ENCODE assay signal across 10 mouse cellular contexts in the genomic region with DNA sequence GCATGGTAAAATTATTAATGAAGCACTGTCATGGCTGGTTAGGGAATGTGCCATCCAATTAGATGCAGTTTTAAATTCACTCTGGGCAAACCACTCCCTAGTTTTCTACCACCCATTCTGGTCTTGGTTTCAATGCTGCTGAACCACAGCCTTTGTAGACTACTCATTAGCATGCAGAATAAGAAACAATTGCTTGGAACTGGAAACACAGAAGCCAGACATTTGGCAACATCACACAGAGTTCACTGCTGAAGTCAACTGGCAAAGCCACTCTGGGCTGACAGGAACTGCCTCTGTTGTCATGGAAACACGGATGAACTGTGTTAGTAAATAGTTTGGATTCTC. TPM values are rescaled to one million over a fixed set of nuclear protein-coding genes. Genes with fewer than 3 reads are reported as not detected.
DNase-seq lines count a peak whose midpoint lies in the region; ATAC-seq and TF ChIP-seq lines count a peak whose summit lies in the region.
"Had no signal": no experiment of that assay in that cellular context is flagged by ENCODE, and none has a peak within 500 bp of the region (broad histone marks: within the 10 kb centered on the region; RNA-seq: fewer than 3 reads in every experiment).

No protein-coding gene starts in this region.

- 55% methylated on average over 1 of the region's 1 CpGs for WGBS in liver, adult 2 months
- WGBS in liver, embryonic 11.5 days, result 49% methylated on average over 1 of the region's 1 CpGs
- WGBS in forebrain, embryonic 11.5 days, result 34% methylated on average over 1 of the region's 1 CpGs
- WGBS in neural tube, embryonic 14.5 days, result 8% methylated on average over 1 of the region's 1 CpGs

- no peaks in the 10 kb centered on the region for H3K79me2 ChIP-seq in liver, adult 2 months (ENCODE audit: control insufficient read depth, insufficient read depth, low read length)

- no peaks in the 10 kb centered on the region for H3K27me3 ChIP-seq in liver, adult 2 months (ENCODE audit: control insufficient read depth, insufficient read depth, low read length)
- no peaks in the 10 kb centered on the region for H3K27me3 ChIP-seq in liver, embryonic 11.5 days (replicated peaks; ENCODE audit: control insufficient read depth, insufficient read depth, low read length)
- H3K27me3 ChIP-seq in forebrain, embryonic 11.5 days (ENCODE audit: control insufficient read depth, insufficient read depth, low read length), result no peaks in the 10 kb centered on the region
- no peaks in the 10 kb centered on the region for H3K27me3 ChIP-seq in neural tube, embryonic 14.5 days (ENCODE audit: control insufficient read depth, insufficient read depth, low read length)

- no peak for ATAC-seq in liver, embryonic 11.5 days (replicated peaks; ENCODE audit: low FRiP score)
- peak; percentile 80 for ATAC-seq in forebrain, embryonic 11.5 days (replicated peaks; ENCODE audit: low FRiP score)
- peak; percentile 88 for ATAC-seq in neural tube, embryonic 14.5 days (ENCODE audit: low read depth)

- no peaks in the 10 kb centered on the region for H3K4me1 ChIP-seq in liver, adult 2 months (ENCODE audit: control insufficient read depth, insufficient read depth, low read length)
- no peaks in the 10 kb centered on the region for H3K4me1 ChIP-seq in liver, embryonic 11.5 days (replicated peaks; ENCODE audit: control insufficient read depth, insufficient read depth, low read length)
- H3K4me1 ChIP-seq in forebrain, embryonic 11.5 days (replicated peaks; ENCODE audit: control insufficient read depth, insufficient read depth, low read length), result peaks cover 8% of the 10 kb centered on the region
- H3K4me1 ChIP-seq in neural tube, embryonic 14.5 days (ENCODE audit: control insufficient read depth, insufficient read depth, low read length), result peaks cover 18% of the 10 kb centered on the region

- peak; percentile 11 for DNase-seq in liver, adult 2 months (ENCODE audit: extremely low read depth, low read depth, low spot score)
- DNase-seq in liver, embryonic 11.5 days (ENCODE audit: low spot score), result no peak
- DNase-seq in forebrain, embryonic 11.5 days (ENCODE audit: low spot score), result no peak
- DNase-seq in layer of hippocampus, postnatal 36 days, result peak; percentile 46 to 62
- DNase-seq in kidney, postnatal 14 days, result no peak
- DNase-seq in adrenal gland, adult 2 months, result no peak
- no peak for DNase-seq in urinary bladder, postnatal 25 days (ENCODE audit: low spot score)

- no peak for TF ChIP-seq CTCF in liver, adult 2 months (IDR thresholded peaks at IDR 0.05; ENCODE audit: low read depth, low read length)

- H3K9ac ChIP-seq in liver, adult 2 months (ENCODE audit: low read depth, low read length), result no peak overlapping the region
- H3K9ac ChIP-seq in liver, embryonic 11.5 days (ENCODE audit: low read depth, low read length), result no peak overlapping the region
- H3K9ac ChIP-seq in forebrain, embryonic 11.5 days (ENCODE audit: low read length), result no peak overlapping the region
- H3K9ac ChIP-seq in neural tube, embryonic 14.5 days (replicated peaks; ENCODE audit: low read depth, low read length), result no peak overlapping the region

- no peak overlapping the region for H3K4me3 ChIP-seq in liver, adult 2 months (ENCODE audit: insufficient read depth, low read depth, low read length)
- no peak overlapping the region for H3K4me3 ChIP-seq in liver, embryonic 11.5 days (ENCODE audit: low read depth, low read length)
- H3K4me3 ChIP-seq in forebrain, embryonic 11.5 days (ENCODE audit: low read depth, low read length), result no peak overlapping the region
- H3K4me3 ChIP-seq in neural tube, embryonic 14.5 days (ENCODE audit: low read depth, low read length), result no peak overlapping the region

- TF ChIP-seq POLR2A in liver, adult 2 months (IDR thresholded peaks at IDR 0.05; ENCODE audit: extremely low read depth, insufficient read depth, low read length), result no peak

- H3K36me3 ChIP-seq in liver, adult 2 months (ENCODE audit: control insufficient read depth, insufficient read depth, low read length), result no peaks in the 10 kb centered on the region
- no peaks in the 10 kb centered on the region for H3K36me3 ChIP-seq in liver, embryonic 11.5 days (ENCODE audit: control insufficient read depth, insufficient read depth, low read length)
- no peaks in the 10 kb centered on the region for H3K36me3 ChIP-seq in forebrain, embryonic 11.5 days (ENCODE audit: control insufficient read depth, insufficient read depth, low read length)
- H3K36me3 ChIP-seq in neural tube, embryonic 14.5 days (ENCODE audit: control insufficient read depth, insufficient read depth, low read length), result no peaks in the 10 kb centered on the region
- H3K36me3 ChIP-seq: G1E had no signal

- no peak overlapping the region for H3K4me2 ChIP-seq in liver, embryonic 11.5 days
- H3K4me2 ChIP-seq in forebrain, embryonic 11.5 days (ENCODE audit: low read depth, low read length, severe bottlenecking), result no peak overlapping the region
- peak overlapping the region; percentile 16; the same call in 1 of the 2 replicates for H3K4me2 ChIP-seq in neural tube, embryonic 14.5 days (ENCODE audit: low read depth, low read length)

- no peak overlapping the region for H3K27ac ChIP-seq in liver, adult 2 months (replicated peaks; ENCODE audit: insufficient read depth, low read depth, low read length)
- H3K27ac ChIP-seq in liver, embryonic 11.5 days (ENCODE audit: low read depth, low read length), result no peak overlapping the region
- peak overlapping the region; percentile 75 for H3K27ac ChIP-seq in forebrain, embryonic 11.5 days (ENCODE audit: low read depth, low read length)
- H3K27ac ChIP-seq in neural tube, embryonic 14.5 days (ENCODE audit: low read depth, low read length), result peak overlapping the region; percentile 85

- H3K9me3 ChIP-seq in liver, embryonic 11.5 days (ENCODE audit: control insufficient read depth, low read length), result no peaks in the 10 kb centered on the region
- no peaks in the 10 kb centered on the region for H3K9me3 ChIP-seq in forebrain, embryonic 11.5 days (ENCODE audit: control insufficient read depth, low read length)
- no peaks in the 10 kb centered on the region for H3K9me3 ChIP-seq in neural tube, embryonic 14.5 days (ENCODE audit: control insufficient read depth, low read length)

RNA-seq across cellular contexts. Expression of a gene that starts 50.0 kb away (rescaled TPM):
- not detected in 2 replicates for total RNA-seq in liver, adult 2 months (2014; rRNA removed)
- not detected in 2 replicates for polyA plus RNA-seq in liver, adult 2 months (2012; rRNA removed)
- 0.32 and 0.44 TPM in 2 replicates for polyA plus RNA-seq in liver, embryonic 11.5 days (2014; fragmentation: Nextera tagmentation; extraction: Ambion mirVana)
- polyA plus RNA-seq in forebrain, embryonic 11.5 days (2014; fragmentation: Nextera tagmentation; extraction: Ambion mirVana), result 28.6 and 30.1 TPM in 2 replicates
- 100 to 1,000 TPM; 417 to 454 TPM for total RNA-seq in layer of hippocampus, postnatal 36 days (2021)
- polyA plus RNA-seq in neural tube, embryonic 14.5 days (2014; fragmentation: Nextera tagmentation; extraction: Ambion mirVana), result 106 and 115 TPM in 2 replicates
- 1 to 10 TPM; 7.2 to 7.4 TPM for total RNA-seq in adrenal gland, adult 2 months (2021)
- 0.99 and 1.1 TPM in 2 replicates for polyA plus RNA-seq in adrenal gland, adult 2 months (2012; rRNA removed)
- polyA plus RNA-seq: G1E; liver, embryonic 16.5 days had no signal

Comparison
In these comparisons a context has a peak if more than half of its experiments do, and no peak if none do; other contexts are left out.
1. DNase-seq: peak in liver, adult 2 months (single experiment) and layer of hippocampus, postnatal 36 days (2 of 2); none in liver, embryonic 11.5 days (single experiment), forebrain, embryonic 11.5 days (single experiment), kidney, postnatal 14 days (single experiment), adrenal gland, adult 2 months (single experiment) and urinary bladder, postnatal 25 days (single experiment).
2. H3K27ac ChIP-seq: peak in forebrain, embryonic 11.5 days (single experiment) and neural tube, embryonic 14.5 days (single experiment); none in liver, adult 2 months (single experiment) and liver, embryonic 11.5 days (single experiment).
3. RNA of a gene that starts 50.0 kb away (polyA plus RNA-seq): 106 to 115 TPM in neural tube, embryonic 14.5 days and 28.6 to 30.1 TPM in forebrain, embryonic 11.5 days; 0.99 to 1.1 TPM in adrenal gland, adult 2 months, 0.32 to 0.44 TPM in liver, embryonic 11.5 days and not detected in liver, adult 2 months; every median in the first group is over 10 times any median in the second.